Mouse (Mus musculus) heart, postnatal 0 days (tissue): Measurements from ENCODE around the gene Rsad2. TPM values are rescaled to one million over a fixed set of nuclear protein-coding genes. Genes with fewer than 3 reads are reported as not detected.

ENCODE experiments used
- ATAC-seq: fragments of 200-750 bp; cut with Nextera tagmentation; 2 replicates; pipeline ENCODE4 v1.8.0; 2017; ENCODE audit warnings: low read depth, moderate number of reproducible peaks, moderate library complexity; ENCODE audit not compliant: insufficient read depth
- DNase-seq: peaks from one replicate; pipeline ENCODE4 v3.0.0-alpha.2; 2016; ENCODE audit warnings: low spot score
- H3K27ac ChIP-seq: fragments of 300-500 bp; sonication (generic); 2 replicates; pipeline ENCODE4 v1.5.1; 2014; ENCODE audit warnings: low read depth, mild to moderate bottlenecking
- H3K27me3 ChIP-seq: fragments of 300-500 bp; sonication (generic); 2 replicates; pipeline ENCODE4 v1.6.1; 2014; ENCODE audit warnings: low read length, mixed read lengths; ENCODE audit not compliant: control insufficient read depth, insufficient read depth
- H3K36me3 ChIP-seq: fragments of 300-500 bp; sonication (generic); replicated peaks from 2 replicates; pipeline ENCODE4 v1.6.1; 2014; ENCODE audit warnings: low read length, mixed read lengths; ENCODE audit not compliant: control insufficient read depth, insufficient read depth
- H3K4me1 ChIP-seq: fragments of 300-500 bp; sonication (generic); 2 replicates; pipeline ENCODE4 v1.6.1; 2014; ENCODE audit warnings: antibody characterized with exemption; ENCODE audit not compliant: control insufficient read depth, insufficient read depth
- H3K4me2 ChIP-seq: fragments of 300-500 bp; sonication (generic); 2 replicates; pipeline ENCODE4 v1.6.1; 2014; ENCODE audit warnings: low read depth, mild to moderate bottlenecking, low read length, moderate library complexity
- H3K4me3 ChIP-seq: fragments of 300-500 bp; sonication (generic); 2 replicates; pipeline ENCODE4 v1.5.1; 2014; ENCODE audit warnings: low read depth, low read length
- H3K9ac ChIP-seq: fragments of 300-500 bp; sonication (generic); replicated peaks from 2 replicates; pipeline ENCODE4 v1.6.1; 2014; ENCODE audit warnings: low read depth, low read length, mixed read lengths
- H3K9me3 ChIP-seq: fragments of 300-500 bp; sonication (generic); replicated peaks from 2 replicates; pipeline ENCODE4 v1.6.1; 2016; ENCODE audit warnings: low read length; ENCODE audit not compliant: control insufficient read depth
- CTCF ChIP-seq: IDR thresholded peaks from 2 replicates; pipeline ENCODE4 v1.5.1; 2016; ENCODE audit warnings: antibody characterized with exemption, control low read depth, low read depth
- EP300 ChIP-seq: IDR thresholded peaks from 2 replicates; pipeline ENCODE4 v1.6.1; 2016; ENCODE audit warnings: antibody characterized with exemption, low read depth
- WGBS: fragments of 180-500 bp; shearing (Covaris S2); extraction: QIAGEN DNeasy Blood & Tissue Kit; methylation state at CpG from one replicate; pipeline ENCODE4 v1.1.7; 2014; 5-methylcytosine and 5-hydroxymethylcytosine counted together
- polyA plus RNA-seq: library from polyadenylated mRNA; unstranded; fragments of >200 nt; fragmentation: Nextera tagmentation; extraction: Ambion mirVana; gene quantifications from 2 replicates; pipeline ENCODE4 v1.2.1, GENCODE M21; 2015
- total RNA-seq: library from RNA; depleted of rRNA; stranded (reverse); fragments of >200 nt; gene quantifications from 2 replicates; pipeline ENCODE4 v1.2.3, GENCODE M21; 2014; ENCODE audit warnings: low replicate concordance

Rsad2 gene
- total and polyA plus RNA-seq, 2 experiments from 2014 or later, result 4.3 to 4.8 TPM

- no peak overlapping the region for H3K9ac ChIP-seq
- ATAC-seq (no peak), DNase-seq (peak; percentile 12)
- no peak for TF ChIP-seq EP300
- TF ChIP-seq CTCF, result no peak
- no peaks in the 10 kb centered on the region for H3K36me3 ChIP-seq
- no peak overlapping the region for H3K27ac ChIP-seq
- H3K4me3 ChIP-seq, result no peak overlapping the region
- H3K4me2 ChIP-seq, result no peak overlapping the region
- no peaks in the 10 kb centered on the region for H3K27me3 ChIP-seq
- 59% methylated on average over 18 of the region's 18 CpGs for WGBS
- no peaks in the 10 kb centered on the region for H3K4me1 ChIP-seq
- no peaks in the 10 kb centered on the region for H3K9me3 ChIP-seq
Measured at GRCm38 (mm10) chr12:26478196-26479004, 22.1 kb upstream of the Rsad2 start.

DNA sequence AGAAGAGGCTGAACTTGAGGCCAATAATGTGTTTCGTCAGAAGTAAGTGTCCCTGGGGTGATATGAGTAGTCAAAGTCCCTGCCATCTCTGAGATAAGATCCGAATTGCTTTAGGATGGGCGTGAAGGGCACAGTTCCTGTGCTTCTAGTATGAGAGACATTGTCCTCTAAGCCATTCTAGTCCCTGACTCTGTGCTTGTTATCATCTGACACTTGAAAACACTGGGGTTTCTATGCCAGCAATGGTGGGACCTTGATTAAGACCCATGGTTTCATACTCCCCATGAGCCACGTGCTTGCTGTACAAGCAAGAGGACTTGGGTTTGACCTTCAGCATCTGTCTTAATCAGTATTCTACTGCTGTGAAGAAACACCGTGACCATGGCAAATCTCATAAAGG is 20.9 kb upstream of the Rsad2 start:
- no peaks in the 10 kb centered on the region for H3K4me1 ChIP-seq
- DNase-seq (no peak), ATAC-seq (no peak)
- no peaks in the 10 kb centered on the region for H3K36me3 ChIP-seq
- 54% methylated on average over 5 of the region's 5 CpGs for WGBS
- no peaks in the 10 kb centered on the region for H3K27me3 ChIP-seq
- no peaks in the 10 kb centered on the region for H3K9me3 ChIP-seq
- no peak overlapping the region for H3K4me3 ChIP-seq
- no peak overlapping the region for H3K4me2 ChIP-seq
- no peak overlapping the region for H3K9ac ChIP-seq
- H3K27ac ChIP-seq, result no peak overlapping the region
- TF ChIP-seq CTCF, result no peak

DNA sequence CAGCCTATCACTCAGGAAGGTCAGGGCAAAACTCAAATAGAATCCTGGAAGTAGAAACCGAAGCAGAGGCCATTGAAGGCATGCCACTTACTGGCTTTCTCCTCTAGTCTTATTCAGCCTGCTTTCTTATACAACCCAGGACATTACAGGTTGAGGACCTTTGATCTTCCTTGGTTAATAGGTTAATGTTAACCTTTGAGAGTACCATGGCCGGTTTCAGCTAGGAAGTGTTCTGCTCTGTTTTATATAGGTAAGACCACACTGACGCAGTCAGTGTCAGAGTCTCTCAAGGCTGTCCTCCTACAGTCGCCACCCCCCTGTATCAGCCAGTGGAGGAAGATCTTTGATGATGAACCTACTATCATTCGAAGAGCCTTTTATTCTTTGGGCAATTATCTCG is 17.5 kb upstream of the Rsad2 start:
- no peaks in the 10 kb centered on the region for H3K4me1 ChIP-seq
- no peak for DNase-seq
- no peak overlapping the region for H3K4me2 ChIP-seq
- no peak for ATAC-seq
- 82% methylated on average over 6 of the region's 6 CpGs for WGBS
- H3K4me3 ChIP-seq, result no peak overlapping the region
- H3K27me3 ChIP-seq, result no peaks in the 10 kb centered on the region
- H3K36me3 ChIP-seq, result no peaks in the 10 kb centered on the region
- no peak overlapping the region for H3K9ac ChIP-seq
- H3K27ac ChIP-seq, result no peak overlapping the region
- no peak for TF ChIP-seq CTCF
- TF ChIP-seq EP300, result no peak
- no peaks in the 10 kb centered on the region for H3K9me3 ChIP-seq

DNA sequence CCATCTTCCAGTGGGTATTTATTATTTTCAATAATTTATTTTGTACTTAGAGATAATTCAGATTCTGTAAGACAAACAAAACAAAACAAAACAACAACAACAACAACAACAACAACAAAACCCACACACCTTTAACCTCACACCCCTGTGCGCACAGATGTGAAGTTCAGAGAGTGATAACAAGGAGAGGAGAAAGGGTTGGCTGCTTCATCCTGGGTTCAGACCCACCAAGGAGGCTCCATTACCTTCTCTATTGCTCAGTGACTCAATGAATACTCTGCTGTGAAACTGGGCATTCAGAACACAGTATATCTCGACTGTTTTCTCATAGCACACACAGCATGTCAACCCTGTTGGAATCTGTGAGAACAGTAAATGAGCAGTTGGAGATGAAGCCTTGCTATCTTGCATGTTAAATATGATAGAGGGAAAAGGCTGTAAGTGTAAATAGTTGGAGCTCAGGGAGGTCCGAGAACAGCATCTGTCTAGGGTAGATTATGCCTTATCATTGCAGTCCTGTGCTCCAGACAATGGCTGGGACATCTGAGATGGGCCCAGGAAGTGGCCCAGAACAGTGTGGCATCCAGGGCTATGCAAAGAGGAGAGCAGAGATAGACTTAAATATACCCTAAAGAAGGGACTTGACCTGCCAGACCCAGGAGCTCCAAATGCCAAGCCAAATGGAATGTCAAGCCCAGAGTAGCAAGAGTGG is 16.7 kb upstream of the Rsad2 start:
- H3K4me1 ChIP-seq, result no peaks in the 10 kb centered on the region
- no peaks in the 10 kb centered on the region for H3K27me3 ChIP-seq
- 64% methylated on average over 3 of the region's 3 CpGs for WGBS
- DNase-seq (no peak), ATAC-seq (no peak)
- TF ChIP-seq EP300, result no peak
- TF ChIP-seq CTCF, result no peak
- H3K4me2 ChIP-seq, result no peak overlapping the region
- no peak overlapping the region for H3K4me3 ChIP-seq
- no peak overlapping the region for H3K9ac ChIP-seq
- no peaks in the 10 kb centered on the region for H3K9me3 ChIP-seq
- no peaks in the 10 kb centered on the region for H3K36me3 ChIP-seq
- H3K27ac ChIP-seq, result no peak overlapping the region

DNA sequence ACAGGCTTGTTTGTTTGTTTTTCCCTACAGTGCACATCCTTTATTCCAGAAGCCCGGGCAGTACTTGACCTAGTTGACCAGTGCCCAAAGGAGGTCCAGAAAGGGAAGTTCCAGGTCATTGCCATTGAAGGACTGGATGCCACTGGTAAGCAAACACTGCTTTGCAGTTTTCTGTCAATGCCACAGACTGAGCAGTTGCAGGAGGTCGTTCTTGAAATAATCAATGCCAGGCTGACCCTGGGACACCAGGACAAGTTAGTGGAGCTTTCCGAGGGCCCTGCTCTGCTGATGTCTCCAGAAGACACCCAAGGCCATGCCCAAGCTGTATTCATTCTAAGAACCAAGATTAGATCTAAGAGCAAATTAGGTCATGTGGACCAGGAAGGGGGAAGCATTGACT is 15.1 kb upstream of the Rsad2 start:
- 53% methylated on average over 3 of the region's 3 CpGs for WGBS
- H3K27me3 ChIP-seq, result no peaks in the 10 kb centered on the region
- H3K4me3 ChIP-seq, result no peak overlapping the region
- no peaks in the 10 kb centered on the region for H3K4me1 ChIP-seq
- ATAC-seq, result no peak
- DNase-seq, result no peak
- TF ChIP-seq EP300 (no peak), CTCF (no peak)
- H3K36me3 ChIP-seq, result no peaks in the 10 kb centered on the region
- H3K9me3 ChIP-seq, result no peaks in the 10 kb centered on the region
- no peak overlapping the region for H3K27ac ChIP-seq
- H3K9ac ChIP-seq, result no peak overlapping the region
- peak overlapping the region; percentile 97; the same call in 1 of the 2 replicates for H3K4me2 ChIP-seq
